Mouse (Mus musculus) myocyte (in vitro differentiated cells): ENCODE measurements around the gene Cpne5.

ENCODE experiments used
- E2F4 ChIP-seq: IDR thresholded peaks from one replicate; pipeline ENCODE4 v1.6.1; 2011; ENCODE audit warnings: mild to moderate bottlenecking, control low read depth, moderate library complexity; ENCODE audit not compliant: insufficient read depth
- MYOD1 ChIP-seq, 3 experiments: IDR thresholded peaks; one replicate each; pipeline ENCODE4 v1.6.1; 2011; ENCODE audit warnings: control low read depth in 2 of 3, low read depth in 2 of 3, mild to moderate bottlenecking in 2 of 3, moderate library complexity in 1 of 3; ENCODE audit not compliant: insufficient read length in 2 of 3, control insufficient read depth in 1 of 3
- POLR2A ChIP-seq: IDR thresholded peaks from one replicate; pipeline ENCODE4 v1.6.1; 2011; ENCODE audit warnings: low read depth, mild to moderate bottlenecking, control low read depth, moderate library complexity; ENCODE audit not compliant: insufficient read length
- POLR2AphosphoS2 ChIP-seq: IDR thresholded peaks from one replicate; pipeline ENCODE4 v1.6.1; 2011; ENCODE audit warnings: low read depth, control low read depth; ENCODE audit not compliant: insufficient read length
- SRF ChIP-seq: IDR thresholded peaks from one replicate; pipeline ENCODE4 v1.6.1; 2011; ENCODE audit warnings: low read depth; ENCODE audit not compliant: control insufficient read depth, insufficient read length

DNA sequence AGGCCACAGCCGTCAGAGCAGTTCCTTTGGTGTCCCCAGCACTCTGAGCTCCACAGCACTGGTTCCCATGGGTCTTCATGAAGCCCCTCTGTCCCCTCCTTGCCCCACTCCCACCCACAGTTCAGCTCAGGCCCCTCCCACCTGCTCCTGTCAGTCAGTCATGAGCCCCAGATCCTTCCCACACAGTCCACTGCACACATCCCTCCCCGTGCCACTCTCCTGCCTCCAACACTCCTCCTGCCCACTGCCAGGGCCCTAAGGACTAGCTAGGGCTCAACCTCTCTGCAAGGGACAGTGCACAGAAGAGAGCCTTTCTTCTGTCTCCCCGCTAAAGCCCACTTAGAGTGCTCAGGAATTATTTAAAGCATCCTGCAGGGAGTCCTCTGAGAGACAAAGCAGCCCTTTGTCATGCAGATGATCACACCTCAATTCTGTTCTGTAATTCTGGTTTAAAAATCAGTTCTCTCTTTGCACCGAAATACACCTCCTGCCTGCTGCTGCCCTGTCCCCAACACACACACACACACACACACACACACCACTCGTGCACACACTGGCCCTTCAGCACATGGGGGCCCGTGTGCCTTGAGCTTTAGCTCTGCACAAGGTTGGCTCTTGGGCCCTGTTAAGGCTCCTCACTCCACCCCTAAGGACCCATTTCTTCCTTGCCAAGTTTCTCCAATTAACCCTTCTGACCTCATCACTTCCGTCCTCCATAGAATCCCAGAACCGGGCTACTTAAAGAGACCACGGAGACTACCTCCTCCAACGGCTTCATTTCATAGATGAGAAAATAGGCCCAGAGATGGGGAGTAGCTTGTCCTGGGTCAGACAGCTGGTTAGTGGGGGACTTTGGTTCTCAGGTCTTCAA is 50.7 kb downstream of the Cpne5 start:
- TF ChIP-seq SRF (no peak), MYOD1 (IDR thresholded peaks at IDR 0.05; ENCODE audit: control insufficient read depth in 1 of 3, insufficient read length in 2 of 3, low read depth in 2 of 3) (peak in 2 of 3 experiments; percentile 32 to 71), POLR2A (no peak), E2F4 (no peak), POLR2AphosphoS2 (no peak)
